Mouse (Mus musculus) erythroblast, embryonic 14.5 days (primary cell): Measurements from ENCODE around the gene Stk17b. TPM values are rescaled to one million over a fixed set of nuclear protein-coding genes. Genes with fewer than 3 reads are reported as not detected.
"Not testable (repeated sequence)": the region's sequence is repeated elsewhere in the genome, so short reads cannot be mapped to it uniquely, and the experiment has no call there.

Source experiments
- H3K27me3 ChIP-seq: 2 replicates; pipeline ENCODE4 v1.6.1; 2012; ENCODE audit warnings: inconsistent platforms; ENCODE audit not compliant: control insufficient read depth
- H3K36me3 ChIP-seq: 2 replicates; pipeline ENCODE4 v1.6.1; 2012; ENCODE audit warnings: mild to moderate bottlenecking, inconsistent platforms; ENCODE audit not compliant: control insufficient read depth
- H3K4me1 ChIP-seq: 2 replicates; pipeline ENCODE4 v1.6.1; 2012; ENCODE audit warnings: inconsistent platforms; ENCODE audit not compliant: control insufficient read depth
- H3K4me3 ChIP-seq: replicated peaks from 2 replicates; pipeline ENCODE3; 2012; ENCODE audit warnings: moderate library complexity, mild to moderate bottlenecking, inconsistent platforms
- H3K9me3 ChIP-seq: 2 replicates; pipeline ENCODE4 v1.6.1; 2012; ENCODE audit warnings: low read length, inconsistent platforms, mixed read lengths; ENCODE audit not compliant: control insufficient read depth
- GATA1 ChIP-seq: IDR thresholded peaks from 2 replicates; pipeline ENCODE4 v1.6.1; 2012; ENCODE audit warnings: low read length, inconsistent platforms, mixed read lengths
- TAL1 ChIP-seq: IDR thresholded peaks from 3 replicates; pipeline ENCODE4 v1.6.1; 2012; ENCODE audit warnings: low read length, inconsistent platforms, mixed read lengths
- polyA plus RNA-seq: library from polyadenylated mRNA; stranded (reverse); fragments of >175 nt; gene quantifications from 2 replicates; pipeline ENCODE4 v1.2.3, GENCODE M21; 2012

Gene Stk17b
- polyA plus RNA-seq, 1 experiment: 0.52 TPM

- Histone ChIP-seq H3K9me3 (no peaks in the 10 kb centered on the region), H3K4me3 (no peak overlapping the region), H3K27me3 (no peaks in the 10 kb centered on the region), H3K36me3 (no peaks in the 10 kb centered on the region), H3K4me1 (no peaks in the 10 kb centered on the region)
- no peak for TF ChIP-seq GATA1
Observed at GRCm38 (mm10) chr1:53715966-53716515, 69.0 kb downstream of the Stk17b start.

DNA sequence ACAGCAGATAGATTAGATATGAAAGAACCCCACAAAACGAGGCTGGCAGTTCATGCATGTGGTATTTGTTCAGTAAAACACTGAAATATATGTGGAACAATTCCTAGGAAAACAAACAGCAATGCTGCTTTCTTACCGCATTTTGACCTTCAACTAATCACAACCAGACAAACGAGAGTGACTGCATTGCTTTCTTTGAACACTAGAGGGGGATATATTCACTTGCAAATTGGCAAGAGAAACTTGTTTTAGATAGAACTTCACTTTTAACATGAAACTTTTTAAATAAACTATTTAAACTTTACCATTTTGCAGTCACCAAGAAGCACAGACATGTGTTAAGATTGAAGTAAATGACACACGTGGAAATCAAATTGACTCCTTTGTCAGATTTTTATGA, 69.6 kb downstream of the Stk17b start:
- Histone ChIP-seq H3K27me3 (no peaks in the 10 kb centered on the region), H3K4me1 (no peaks in the 10 kb centered on the region), H3K9me3 (no peaks in the 10 kb centered on the region), H3K36me3 (no peaks in the 10 kb centered on the region), H3K4me3 (no peak overlapping the region)
- no peak for TF ChIP-seq TAL1
- TF ChIP-seq GATA1: no peak

GRCm38 (mm10) chr1:53713383-53713782, 71.6 kb downstream of the Stk17b start:
- not testable (repeated sequence) for H3K9me3 ChIP-seq, H3K36me3 ChIP-seq, H3K4me1 ChIP-seq, H3K27me3 ChIP-seq, H3K4me3 ChIP-seq

GRCm38 (mm10) chr1:53711069-53711468, 74.0 kb downstream of the Stk17b start:
- Histone ChIP-seq H3K27me3 (peaks cover 2% of the 10 kb centered on the region), H3K9me3 (no peaks in the 10 kb centered on the region), H3K4me1 (peaks cover 2% of the 10 kb centered on the region; the same call in 1 of the 2 replicates), H3K4me3 (no peak overlapping the region), H3K36me3 (no peaks in the 10 kb centered on the region)
- no peak for TF ChIP-seq GATA1
- TF ChIP-seq TAL1: no peak

- H3K9me3 ChIP-seq, H3K4me1 ChIP-seq, H3K4me3 ChIP-seq, H3K36me3 ChIP-seq, H3K27me3 ChIP-seq: not testable (repeated sequence)
Observed at GRCm38 (mm10) chr1:53709602-53710001, 75.4 kb downstream of the Stk17b start.

DNA sequence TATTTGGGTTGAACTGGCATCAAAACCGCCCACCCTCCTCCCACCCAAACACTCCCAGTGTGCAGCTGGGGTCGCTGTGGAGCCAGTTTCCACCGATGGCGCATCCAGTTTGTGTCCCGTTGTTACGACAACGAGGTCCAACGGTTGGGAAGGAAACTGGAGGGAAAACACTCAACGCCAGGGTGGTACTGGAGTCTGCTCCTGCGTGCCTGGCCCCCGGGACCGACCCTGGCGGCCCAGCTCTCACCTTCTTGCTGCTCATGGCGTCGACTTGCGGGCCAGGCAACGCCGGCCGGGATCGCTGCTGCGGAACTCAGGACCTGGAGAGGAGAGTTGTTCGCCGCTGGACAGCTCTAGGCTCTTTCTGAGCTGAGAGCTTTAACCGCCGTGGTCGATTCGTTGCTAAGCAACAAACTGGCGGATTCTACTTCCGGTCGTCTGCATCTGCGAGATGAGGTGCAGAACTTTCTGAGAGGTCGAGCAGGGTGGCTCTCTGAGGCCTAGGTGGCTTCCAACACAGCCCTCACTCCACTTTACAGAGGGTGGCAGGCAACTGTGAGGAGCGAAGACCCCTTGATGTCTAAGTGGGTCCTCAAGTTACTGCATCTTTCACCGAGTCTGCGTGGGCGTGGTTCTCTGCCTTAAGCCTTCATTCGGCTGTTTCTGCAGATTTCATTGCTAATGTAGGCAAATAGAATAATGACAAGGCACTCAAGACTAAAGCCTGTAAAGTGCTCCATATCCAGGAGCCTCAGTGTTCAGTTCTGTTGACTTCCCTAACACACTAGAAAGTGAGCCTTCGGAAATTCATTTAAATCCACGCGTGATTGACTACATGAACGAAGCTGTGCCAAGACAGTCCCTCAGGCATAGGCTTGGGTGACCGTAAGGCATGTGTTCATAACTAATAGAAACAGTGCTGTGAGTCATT, 78.3 kb downstream of the Stk17b start, which contains the start of gene Dnah7a:
Dnah7a (minus strand) TSS at position 354 of the 931 bp plus-strand sequence.
- Histone ChIP-seq H3K4me3 (no peak within 1 kb of the TSS), H3K9me3 (no peaks in the 10 kb centered on the region), H3K4me1 (peaks cover 2% of the 10 kb centered on the region; the same call in 1 of the 2 replicates), H3K36me3 (no peaks in the 10 kb centered on the region), H3K27me3 (peaks cover 2% of the 10 kb centered on the region)
- TF ChIP-seq GATA1: no peak

Other genes starting within 250 kb of the Stk17b start
- gene Dnah7a, start 78.4 kb downstream of the Stk17b start, polyA plus RNA-seq: 0.01 TPM in 1 of 2 replicates, not detected in the other